Mouse (Mus musculus) liver, postnatal 0 days (tissue): ENCODE measurements around the gene Pou2f3.

Source experiments
- CTCF ChIP-seq: sonication (generic); IDR thresholded peaks from 2 replicates; pipeline ENCODE4 v1.5.1; 2016; ENCODE audit warnings: antibody characterized with exemption, low read depth
- EP300 ChIP-seq: IDR thresholded peaks from 2 replicates; pipeline ENCODE4 v1.6.1; 2016; ENCODE audit warnings: antibody characterized with exemption, low read depth, mild to moderate bottlenecking

GRCm38 (mm10) chr9:43178172-43178571 lies 32.0 kb downstream of the Pou2f3 start:
- TF ChIP-seq EP300: no peak
- TF ChIP-seq CTCF: peak; percentile 32; the same call in 1 of the 2 replicates
